Mouse (Mus musculus) CH12.LX (cell line): ENCODE results near the gene Pnpla6.

Experiments
- CTCF ChIP-seq, 2 experiments: IDR thresholded peaks in 1 of 2; conservative IDR thresholded peaks in 1 of 2; 2 replicates each; pipeline ENCODE4 v1.5.1; 2011 to 2012; ENCODE audit warnings: low read depth in 2 of 2, low read length in 2 of 2, improper control_type of control experiment in 1 of 2, inconsistent platforms in 1 of 2, mild to moderate bottlenecking in 1 of 2, moderate library complexity in 1 of 2
- EP300 ChIP-seq: IDR thresholded peaks from 2 replicates; pipeline ENCODE4 v1.6.1; 2011; ENCODE audit warnings: low read length, improper control_type of control experiment
- KAT2A ChIP-seq: IDR thresholded peaks from 2 replicates; pipeline ENCODE4 v1.6.1; 2012; ENCODE audit warnings: low read length, improper control_type of control experiment, inconsistent platforms; ENCODE audit not compliant: insufficient replicate concordance
- MYC ChIP-seq: IDR thresholded peaks from 2 replicates; pipeline ENCODE4 v1.6.1; 2011; ENCODE audit warnings: low read depth, mild to moderate bottlenecking, improper control_type of control experiment, low read length
- POLR2A ChIP-seq: IDR thresholded peaks from 2 replicates; pipeline ENCODE4 v1.6.1; 2011; ENCODE audit warnings: low read depth, mild to moderate bottlenecking, improper control_type of control experiment, low read length
- RCOR1 ChIP-seq: conservative IDR thresholded peaks from 2 replicates; pipeline ENCODE4 v1.6.1; 2012; ENCODE audit warnings: low read depth, mild to moderate bottlenecking, inconsistent platforms, low read length, improper control_type of control experiment
- TBP ChIP-seq: conservative IDR thresholded peaks from 2 replicates; pipeline ENCODE4 v1.6.1; 2011; ENCODE audit warnings: low read depth, low read length, improper control_type of control experiment
- USF1 ChIP-seq: IDR thresholded peaks from 2 replicates; pipeline ENCODE4 v1.6.1; 2014; ENCODE audit warnings: low read depth, mild to moderate bottlenecking, inconsistent platforms, low read length, improper control_type of control experiment
- ZC3H11A ChIP-seq: IDR thresholded peaks from 2 replicates; pipeline ENCODE4 v1.6.1; 2012; ENCODE audit warnings: low read depth, mild to moderate bottlenecking, inconsistent platforms, low read length, improper control_type of control experiment

DNA sequence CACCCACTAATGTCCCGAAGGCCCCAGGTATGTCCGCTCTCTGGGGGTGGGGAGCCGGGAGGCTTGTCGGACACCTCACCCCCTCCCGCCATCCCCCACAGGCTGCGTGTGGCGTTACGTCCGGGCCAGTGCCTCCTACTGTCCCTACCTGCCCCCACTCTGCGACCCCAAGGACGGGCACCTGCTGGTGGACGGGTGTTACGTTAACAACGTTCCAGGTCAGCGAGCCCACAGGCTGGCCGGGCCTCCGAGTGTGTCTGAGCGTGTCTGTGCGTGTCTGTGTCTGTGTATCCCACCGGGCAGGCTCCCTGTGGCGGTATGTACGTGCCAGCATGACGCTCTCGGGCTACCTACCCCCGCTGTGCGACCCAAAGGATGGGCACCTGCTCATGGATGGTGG lies 22.5 kb downstream of the Pnpla6 start:
- TF ChIP-seq CTCF (conservative IDR thresholded peaks at IDR 0.05 in 1 of 2, IDR thresholded peaks at IDR 0.05 in 1 of 2; ENCODE audit: low read depth in 2 of 2, low read length in 2 of 2) = no peak
- TF ChIP-seq EP300 = no peak
- TF ChIP-seq KAT2A = no peak
- no peak for TF ChIP-seq ZC3H11A
- TF ChIP-seq MYC = no peak
- TF ChIP-seq TBP = no peak
- TF ChIP-seq POLR2A = no peak
- TF ChIP-seq USF1 = no peak
- TF ChIP-seq RCOR1 = no peak
